Mouse (Mus musculus) liver, embryonic 14.5 days (tissue): Measurements from ENCODE around the gene Cox10.
A peak's percentile ranks its signal among the peaks of the same experiment; 100 is the strongest.

Experiments
- CTCF ChIP-seq: IDR thresholded peaks from 2 replicates; pipeline ENCODE4 v1.5.1; 2016; ENCODE audit warnings: antibody characterized with exemption, low read depth, control low read depth
- EP300 ChIP-seq: IDR thresholded peaks from 2 replicates; pipeline ENCODE4 v1.6.1; 2016; ENCODE audit warnings: antibody characterized with exemption, low read depth

DNA sequence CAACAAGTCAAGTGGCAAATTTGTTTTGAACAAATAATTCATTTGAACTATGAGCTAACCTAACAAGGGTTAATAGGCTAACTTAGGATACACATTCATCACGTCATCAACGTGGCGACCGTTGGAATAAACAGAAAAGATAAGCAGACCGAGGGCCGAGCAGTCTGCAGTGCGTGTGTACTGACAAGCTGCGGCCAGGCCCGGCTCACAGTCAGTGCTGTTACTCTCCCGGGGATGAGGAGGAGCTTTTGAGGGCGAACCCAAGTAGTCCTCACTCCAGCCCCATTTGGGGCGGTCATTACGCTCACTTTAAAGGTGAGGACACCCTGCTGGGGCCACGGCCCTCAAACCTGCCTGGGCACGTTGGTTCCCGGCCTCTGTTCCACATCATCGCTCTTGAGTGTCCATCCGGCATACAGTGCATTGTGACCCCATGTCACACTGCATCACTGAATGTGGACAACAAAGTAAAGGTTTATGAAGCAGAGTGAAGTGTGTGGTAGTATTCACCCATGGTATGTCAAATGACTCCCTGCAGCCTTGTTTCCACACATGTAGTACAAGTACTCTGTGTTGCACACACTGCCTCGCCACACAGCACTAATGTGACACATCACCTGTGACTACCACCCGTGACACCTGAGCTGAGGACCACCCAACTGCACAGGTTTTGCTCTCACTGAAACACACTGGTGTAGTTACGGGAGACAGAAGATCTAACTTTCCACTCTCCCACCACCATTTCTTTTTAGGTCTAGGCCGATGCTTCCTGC, 68.4 kb downstream of the Cox10 start:
- TF ChIP-seq CTCF (no peak), EP300 (peak; percentile 87)
